Mouse (Mus musculus) liver, adult 2 months (tissue): ENCODE data around the gene Frrs1.

Source experiments
- CTCF ChIP-seq: fragments of 200-500 bp; IDR thresholded peaks from 2 replicates; pipeline ENCODE4 v1.5.1; 2011; ENCODE audit warnings: low read depth, low read length, control low read depth
- POLR2A ChIP-seq: fragments of 200-500 bp; IDR thresholded peaks from 2 replicates; pipeline ENCODE4 v1.6.1; 2011; ENCODE audit warnings: low read length, control low read depth; ENCODE audit not compliant: insufficient read depth; ENCODE audit errors: extremely low read depth

DNA sequence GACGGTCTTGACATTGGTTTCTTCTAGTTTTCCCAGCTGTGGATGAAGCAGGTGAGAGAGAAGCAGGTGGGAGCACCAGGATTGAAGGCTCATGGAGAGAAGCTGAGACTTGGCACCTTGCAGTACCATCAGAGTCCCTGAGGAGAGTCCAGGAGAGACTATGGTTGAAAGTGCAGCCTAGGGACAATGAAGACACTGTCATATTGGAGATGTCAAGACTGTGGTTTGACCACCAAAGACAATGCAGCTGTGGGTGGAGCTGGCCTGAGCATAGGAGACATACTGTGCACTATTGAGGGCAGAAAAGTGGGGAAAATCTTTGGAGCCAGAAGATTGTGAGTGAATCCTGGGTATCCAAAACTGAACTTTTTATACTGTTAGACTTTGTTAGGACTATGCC, 8.9 kb upstream of the Frrs1 start:
- TF ChIP-seq POLR2A (no peak), CTCF (no peak)
